Mouse (Mus musculus): ENCODE measurements around the gene Epas1. TPM values are rescaled to one million over a fixed set of nuclear protein-coding genes. Genes with fewer than 3 reads are reported as not detected.

Gene Epas1
- polyA plus RNA-seq, 1 experiment from 2014 or later, result 6.7 TPM

DNA sequence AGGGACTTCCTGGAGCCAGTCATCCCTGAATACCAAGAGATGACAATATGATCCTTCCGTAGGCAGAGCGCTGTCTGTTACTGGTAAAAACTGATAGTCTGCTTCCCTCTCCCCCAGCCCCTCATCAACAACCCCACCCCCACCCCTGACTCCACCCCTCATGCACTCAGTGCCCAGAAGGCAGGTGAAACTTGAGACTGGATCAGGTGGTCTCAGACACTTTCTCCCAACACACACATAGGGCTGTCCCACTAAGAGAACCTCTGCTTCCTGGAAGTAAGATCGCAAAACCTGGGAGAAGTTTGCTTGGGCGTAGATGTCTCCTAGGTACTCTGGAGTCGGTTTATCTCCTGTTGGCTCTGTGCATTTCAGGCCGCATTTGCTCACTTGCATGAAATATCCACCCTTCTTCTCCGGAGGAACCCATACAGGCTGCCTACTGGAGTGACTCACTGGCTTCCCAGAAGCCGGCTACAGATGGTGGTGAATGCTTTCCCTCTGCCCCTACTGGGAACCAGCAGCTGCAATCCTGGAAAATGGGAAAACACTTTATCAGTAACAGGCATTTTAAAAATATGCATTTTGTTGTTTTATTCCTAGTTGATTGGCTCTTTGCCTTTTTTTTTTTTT lies 28.6 kb upstream of the Epas1 start:
- no peaks in the 10 kb centered on the region for H3K9me3 ChIP-seq (replicated peaks; ENCODE audit: control insufficient read depth, low read length)
- no peak overlapping the region for H3K4me3 ChIP-seq (ENCODE audit: low read depth, low read length)
- H3K4me2 ChIP-seq (ENCODE audit: low read depth, low read length), result no peak overlapping the region
- H3K9ac ChIP-seq (replicated peaks; ENCODE audit: low read length), result no peak overlapping the region
- no peak overlapping the region for H3K27ac ChIP-seq (replicated peaks; ENCODE audit: low read depth, low read length)
- ATAC-seq (replicated peaks; ENCODE audit: insufficient number of reproducible peaks, low FRiP score, low TSS enrichment, low read depth) (no peak), DNase-seq (ENCODE audit: low spot score) (peak; percentile 24)
- H3K36me3 ChIP-seq (replicated peaks; ENCODE audit: control insufficient read depth, insufficient read depth, low read depth, low read length), result no peaks in the 10 kb centered on the region
- 55% methylated on average over 8 of the region's 8 CpGs for WGBS
- no peaks in the 10 kb centered on the region for H3K27me3 ChIP-seq (ENCODE audit: control insufficient read depth, insufficient read depth, low read length)
- H3K4me1 ChIP-seq (ENCODE audit: control insufficient read depth, insufficient read depth, low read length), result no peaks in the 10 kb centered on the region

DNA sequence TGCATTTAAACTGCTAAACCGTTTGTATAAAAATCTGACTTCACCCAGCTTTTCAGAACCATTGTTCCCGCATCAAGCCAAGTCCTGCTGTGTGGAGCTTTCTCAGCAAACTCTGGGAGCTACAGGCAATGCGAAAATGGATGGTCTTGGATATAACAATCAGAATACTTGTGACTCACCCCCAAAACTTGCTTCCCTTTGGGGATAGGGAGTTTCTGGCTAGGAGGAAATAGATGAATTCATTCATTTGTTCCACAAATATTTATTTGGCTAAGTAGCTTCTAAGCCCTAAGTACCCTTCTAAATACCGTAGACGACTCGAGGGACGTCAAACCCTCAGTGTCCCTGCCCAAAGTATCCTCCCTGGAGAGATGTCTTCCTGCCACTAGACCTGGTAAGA lies 27.0 kb upstream of the Epas1 start:
- Histone ChIP-seq H3K9ac (replicated peaks; ENCODE audit: low read length) (no peak overlapping the region), H3K4me1 (ENCODE audit: control insufficient read depth, insufficient read depth, low read length) (no peaks in the 10 kb centered on the region), H3K9me3 (replicated peaks; ENCODE audit: control insufficient read depth, low read length) (no peaks in the 10 kb centered on the region), H3K27me3 (ENCODE audit: control insufficient read depth, insufficient read depth, low read length) (no peaks in the 10 kb centered on the region), H3K4me3 (ENCODE audit: low read depth, low read length) (no peak overlapping the region), H3K4me2 (ENCODE audit: low read depth, low read length) (no peak overlapping the region), H3K27ac (replicated peaks; ENCODE audit: low read depth, low read length) (no peak overlapping the region), H3K36me3 (replicated peaks; ENCODE audit: control insufficient read depth, insufficient read depth, low read depth, low read length) (no peaks in the 10 kb centered on the region)
- no peak for ATAC-seq (replicated peaks; ENCODE audit: insufficient number of reproducible peaks, low FRiP score, low TSS enrichment, low read depth)
- no peak for DNase-seq (ENCODE audit: low spot score)
- 83% methylated on average over 7 of the region's 7 CpGs for WGBS

DNA sequence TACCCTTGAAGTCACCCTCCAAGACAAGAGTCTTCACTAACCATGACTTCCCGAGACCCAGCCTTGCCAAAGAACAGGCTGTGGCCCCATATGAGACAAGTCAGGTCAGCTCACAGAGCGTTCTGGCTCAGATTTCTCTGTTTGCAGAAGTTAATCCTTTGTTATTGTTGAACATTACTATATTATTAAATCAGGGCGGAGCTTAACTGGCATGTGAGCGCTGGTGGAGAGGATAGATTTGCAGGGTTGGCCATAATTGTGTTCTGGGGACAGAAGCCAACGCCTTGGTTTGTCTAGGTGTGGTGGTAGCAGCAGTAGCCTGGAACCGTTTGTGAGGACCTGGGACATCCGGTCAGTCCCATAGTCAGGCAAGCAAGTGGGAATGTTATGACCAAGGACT lies 26.5 kb upstream of the Epas1 start:
- H3K4me2 ChIP-seq (ENCODE audit: low read depth, low read length), result no peak overlapping the region
- no peaks in the 10 kb centered on the region for H3K4me1 ChIP-seq (ENCODE audit: control insufficient read depth, insufficient read depth, low read length)

DNA sequence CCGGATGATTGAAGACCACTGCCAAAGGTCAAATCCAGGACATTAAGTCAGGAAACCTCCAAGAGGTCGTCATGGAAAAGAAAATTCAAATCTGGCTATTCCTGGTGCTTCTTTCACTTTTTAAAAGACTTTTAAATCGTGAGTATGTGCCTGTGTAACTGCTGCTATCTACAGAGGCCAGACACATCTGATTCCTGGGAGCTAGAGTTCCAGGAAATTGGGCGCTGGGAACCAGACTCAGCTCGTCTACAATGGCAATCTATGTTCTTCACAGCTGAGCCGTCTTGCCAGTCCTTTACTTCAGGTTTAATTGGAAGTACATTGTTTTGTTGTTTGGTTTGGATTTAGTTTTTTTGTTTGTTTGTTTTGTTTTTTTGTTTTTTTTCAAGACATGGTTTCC lies 22.2 kb upstream of the Epas1 start:
- 76% methylated on average over 6 of the region's 6 CpGs for WGBS
- Histone ChIP-seq H3K4me2 (ENCODE audit: low read depth, low read length) (no peak overlapping the region), H3K4me3 (ENCODE audit: low read depth, low read length) (no peak overlapping the region), H3K4me1 (ENCODE audit: control insufficient read depth, insufficient read depth, low read length) (no peaks in the 10 kb centered on the region), H3K9me3 (replicated peaks; ENCODE audit: control insufficient read depth, low read length) (no peaks in the 10 kb centered on the region), H3K27ac (replicated peaks; ENCODE audit: low read depth, low read length) (no peak overlapping the region), H3K9ac (replicated peaks; ENCODE audit: low read length) (no peak overlapping the region), H3K27me3 (ENCODE audit: control insufficient read depth, insufficient read depth, low read length) (no peaks in the 10 kb centered on the region), H3K36me3 (replicated peaks; ENCODE audit: control insufficient read depth, insufficient read depth, low read depth, low read length) (no peaks in the 10 kb centered on the region)
- no peak for ATAC-seq (replicated peaks; ENCODE audit: insufficient number of reproducible peaks, low FRiP score, low TSS enrichment, low read depth)
- DNase-seq (ENCODE audit: low spot score), result no peak

More for the DNA sequence above, 26.5 kb upstream of the Epas1 start:
- peak; percentile 19 for DNase-seq (ENCODE audit: low spot score)
- H3K27ac ChIP-seq (replicated peaks; ENCODE audit: low read depth, low read length), result no peak overlapping the region
- no peak; the same call in 1 of the 2 replicates for ATAC-seq (replicated peaks; ENCODE audit: insufficient number of reproducible peaks, low FRiP score, low TSS enrichment, low read depth)
- no peak overlapping the region for H3K9ac ChIP-seq (replicated peaks; ENCODE audit: low read length)
- no peaks in the 10 kb centered on the region for H3K9me3 ChIP-seq (replicated peaks; ENCODE audit: control insufficient read depth, low read length)
- H3K36me3 ChIP-seq (replicated peaks; ENCODE audit: control insufficient read depth, insufficient read depth, low read depth, low read length), result no peaks in the 10 kb centered on the region
- 74% methylated on average over 7 of the region's 7 CpGs for WGBS
- H3K4me3 ChIP-seq (ENCODE audit: low read depth, low read length), result no peak overlapping the region
- no peaks in the 10 kb centered on the region for H3K27me3 ChIP-seq (ENCODE audit: control insufficient read depth, insufficient read depth, low read length)

DNA sequence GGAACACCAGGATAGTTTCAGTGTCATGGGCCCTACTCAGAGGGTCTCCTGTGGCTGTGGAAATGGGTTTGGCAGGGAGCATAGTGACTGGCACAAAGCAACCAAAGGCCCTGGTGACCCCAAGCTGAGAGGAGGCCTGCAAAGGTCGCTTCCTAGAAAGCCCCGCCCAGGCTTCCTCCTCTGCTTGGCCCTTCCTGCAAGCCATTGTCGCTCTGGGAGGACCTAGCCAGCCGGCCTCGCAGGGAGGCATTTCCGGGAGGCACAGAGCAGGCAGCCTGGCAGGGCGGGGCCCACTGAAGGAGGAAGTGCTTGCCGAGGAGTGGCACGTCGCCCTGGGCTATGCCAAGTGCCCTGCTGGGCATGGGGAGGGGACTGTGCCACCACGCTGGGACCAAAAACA lies 21.5 kb upstream of the Epas1 start:
- Histone ChIP-seq H3K4me1 (ENCODE audit: control insufficient read depth, insufficient read depth, low read length) (no peaks in the 10 kb centered on the region), H3K4me2 (ENCODE audit: low read depth, low read length) (no peak overlapping the region), H3K9me3 (replicated peaks; ENCODE audit: control insufficient read depth, low read length) (no peaks in the 10 kb centered on the region), H3K4me3 (ENCODE audit: low read depth, low read length) (no peak overlapping the region), H3K36me3 (replicated peaks; ENCODE audit: control insufficient read depth, insufficient read depth, low read depth, low read length) (no peaks in the 10 kb centered on the region), H3K9ac (replicated peaks; ENCODE audit: low read length) (0 out of 2 replicates have a peak overlapping the region, but pooled peaks have one; percentile 1), H3K27me3 (ENCODE audit: control insufficient read depth, insufficient read depth, low read length) (no peaks in the 10 kb centered on the region), H3K27ac (replicated peaks; ENCODE audit: low read depth, low read length) (no peak overlapping the region)
- peak; percentile 44; the same call in 1 of the 2 replicates for ATAC-seq (replicated peaks; ENCODE audit: insufficient number of reproducible peaks, low FRiP score, low TSS enrichment, low read depth)
- WGBS, result 9% methylated on average over 11 of the region's 11 CpGs
- peak; percentile 52 for DNase-seq (ENCODE audit: low spot score)

DNA sequence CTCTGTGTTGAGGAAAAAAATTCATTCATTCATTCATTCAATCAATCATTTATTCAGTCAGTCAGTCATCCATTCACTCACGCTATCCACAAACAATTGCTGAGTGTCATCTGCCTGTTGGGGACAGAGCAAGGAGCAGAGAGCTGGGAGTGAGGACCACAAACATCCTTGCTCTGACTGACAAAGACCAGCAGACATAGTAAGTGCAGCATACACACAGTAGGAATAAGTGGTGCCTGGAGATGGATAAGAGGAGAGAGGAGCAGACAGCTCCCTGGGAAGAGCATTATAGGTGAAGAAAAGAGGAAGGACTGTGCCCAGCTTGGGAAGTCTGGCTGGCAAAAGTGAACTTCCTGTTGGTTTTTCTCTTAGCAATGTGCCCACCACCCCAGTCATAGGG lies 21.0 kb upstream of the Epas1 start:
- WGBS, result 61% methylated on average over 1 of the region's 1 CpGs
- no peak overlapping the region for H3K4me2 ChIP-seq (ENCODE audit: low read depth, low read length)
- H3K4me1 ChIP-seq (ENCODE audit: control insufficient read depth, insufficient read depth, low read length), result no peaks in the 10 kb centered on the region
- no peak overlapping the region for H3K27ac ChIP-seq (replicated peaks; ENCODE audit: low read depth, low read length)
- DNase-seq (ENCODE audit: low spot score), result no peak
- H3K27me3 ChIP-seq (ENCODE audit: control insufficient read depth, insufficient read depth, low read length), result no peaks in the 10 kb centered on the region
- no peak overlapping the region for H3K4me3 ChIP-seq (ENCODE audit: low read depth, low read length)
- H3K9ac ChIP-seq (replicated peaks; ENCODE audit: low read length), result no peak overlapping the region
- H3K36me3 ChIP-seq (replicated peaks; ENCODE audit: control insufficient read depth, insufficient read depth, low read depth, low read length), result no peaks in the 10 kb centered on the region
- no peak for ATAC-seq (replicated peaks; ENCODE audit: insufficient number of reproducible peaks, low FRiP score, low TSS enrichment, low read depth)
- H3K9me3 ChIP-seq (replicated peaks; ENCODE audit: control insufficient read depth, low read length), result no peaks in the 10 kb centered on the region

DNA sequence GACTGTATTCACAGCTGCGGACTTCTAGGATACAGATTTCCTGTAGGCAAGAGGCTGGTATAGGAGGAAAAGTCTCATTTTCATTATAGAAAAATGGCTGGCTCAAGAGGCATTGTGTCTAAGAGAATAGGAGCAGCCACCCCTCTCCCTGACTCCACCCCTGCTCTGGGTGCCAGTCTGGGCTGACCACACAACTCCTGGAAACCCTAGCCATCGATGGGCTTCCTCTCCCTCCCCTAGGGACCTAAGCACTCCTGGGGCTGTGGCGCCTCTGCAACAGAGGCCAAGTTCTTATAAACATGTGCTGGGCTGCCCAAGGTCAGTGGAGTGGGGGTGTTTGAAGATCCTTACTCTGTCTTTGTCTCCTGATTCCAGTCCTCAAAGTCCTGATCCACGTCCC lies 19.9 kb upstream of the Epas1 start:
- 80% methylated on average over 4 of the region's 4 CpGs for WGBS
- H3K9ac ChIP-seq (replicated peaks; ENCODE audit: low read length), result no peak overlapping the region
- no peaks in the 10 kb centered on the region for H3K9me3 ChIP-seq (replicated peaks; ENCODE audit: control insufficient read depth, low read length)
- ATAC-seq (replicated peaks; ENCODE audit: insufficient number of reproducible peaks, low FRiP score, low TSS enrichment, low read depth), result no peak
- H3K4me3 ChIP-seq (ENCODE audit: low read depth, low read length), result no peak overlapping the region
- H3K4me2 ChIP-seq (ENCODE audit: low read depth, low read length), result no peak overlapping the region
- no peaks in the 10 kb centered on the region for H3K36me3 ChIP-seq (replicated peaks; ENCODE audit: control insufficient read depth, insufficient read depth, low read depth, low read length)
- H3K27ac ChIP-seq (replicated peaks; ENCODE audit: low read depth, low read length), result no peak overlapping the region
- no peaks in the 10 kb centered on the region for H3K4me1 ChIP-seq (ENCODE audit: control insufficient read depth, insufficient read depth, low read length)
- DNase-seq (ENCODE audit: low spot score), result no peak
- no peaks in the 10 kb centered on the region for H3K27me3 ChIP-seq (ENCODE audit: control insufficient read depth, insufficient read depth, low read length)

DNA sequence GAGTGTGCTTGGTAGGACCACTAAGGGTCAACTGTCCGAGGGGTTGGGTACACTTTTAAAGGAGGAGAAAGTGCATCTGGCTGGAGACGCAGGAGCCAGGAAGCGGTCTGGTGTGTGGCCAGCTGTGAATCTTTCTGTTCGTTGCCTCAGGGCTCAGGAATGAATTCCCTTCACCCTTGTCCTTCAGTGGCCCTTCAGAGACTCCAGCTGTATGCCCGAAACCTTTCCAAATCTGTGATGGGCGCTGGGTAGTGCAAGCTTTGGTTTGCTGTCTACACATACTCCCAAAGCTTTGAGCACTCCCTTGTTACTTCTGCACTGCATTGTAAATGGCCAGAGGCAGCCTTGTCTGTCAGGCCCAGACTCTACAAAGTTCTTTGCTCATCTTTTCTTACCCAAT lies 15.0 kb upstream of the Epas1 start:
- Histone ChIP-seq H3K27ac (replicated peaks; ENCODE audit: low read depth, low read length) (no peak overlapping the region), H3K9ac (replicated peaks; ENCODE audit: low read length) (no peak overlapping the region), H3K4me3 (ENCODE audit: low read depth, low read length) (no peak overlapping the region), H3K36me3 (replicated peaks; ENCODE audit: control insufficient read depth, insufficient read depth, low read depth, low read length) (no peaks in the 10 kb centered on the region), H3K4me2 (ENCODE audit: low read depth, low read length) (no peak overlapping the region), H3K4me1 (ENCODE audit: control insufficient read depth, insufficient read depth, low read length) (no peaks in the 10 kb centered on the region), H3K9me3 (replicated peaks; ENCODE audit: control insufficient read depth, low read length) (no peaks in the 10 kb centered on the region), H3K27me3 (ENCODE audit: control insufficient read depth, insufficient read depth, low read length) (no peaks in the 10 kb centered on the region)
- DNase-seq (ENCODE audit: low spot score) (no peak), ATAC-seq (replicated peaks; ENCODE audit: insufficient number of reproducible peaks, low FRiP score, low TSS enrichment, low read depth) (no peak)
- WGBS, result 42% methylated on average over 6 of the region's 6 CpGs
